Mouse (Mus musculus): ENCODE data around the gene Scml4.

Scml4 gene

DNA sequence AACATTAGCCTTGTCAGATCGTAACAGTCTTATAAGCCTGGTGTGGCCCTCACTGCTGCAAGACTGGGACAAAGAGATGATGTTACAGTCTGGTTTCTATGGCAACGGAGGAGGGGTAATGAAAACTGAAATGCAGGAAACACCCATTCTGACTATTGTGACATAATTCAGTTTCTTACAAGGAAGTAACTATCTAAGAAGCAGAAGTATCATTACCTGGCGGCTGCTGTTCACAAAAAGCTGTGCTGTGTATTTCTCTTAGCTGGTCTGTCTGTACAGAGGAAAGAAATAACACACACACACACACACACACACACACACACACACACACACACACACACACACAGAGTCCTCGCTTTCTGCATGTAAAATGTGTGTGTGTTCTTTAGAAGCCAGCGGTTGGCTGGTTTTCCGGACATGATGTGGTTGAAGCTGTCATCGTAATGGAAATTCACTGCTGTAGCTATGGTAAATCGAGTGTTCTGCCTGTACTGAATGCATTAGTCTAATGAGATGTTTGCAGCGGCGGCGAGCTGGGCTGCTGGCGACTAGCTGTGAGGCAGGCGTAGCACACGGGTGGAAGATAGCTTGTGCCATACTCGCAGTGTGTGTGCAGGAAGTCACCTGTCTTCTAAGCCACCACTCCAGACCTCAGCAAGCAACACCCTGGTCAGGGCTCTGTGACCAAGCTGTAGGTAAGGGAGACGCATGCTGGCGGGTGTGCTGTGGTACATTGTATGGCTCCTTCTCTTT lies at the start of gene Scml4:
Gene Scml4, plus strand, starts transcription at position 212 of the 753 bp plus-strand sequence.
- DNase-seq (ENCODE audit: low spot score in 2 of 2) = no peak

DNA sequence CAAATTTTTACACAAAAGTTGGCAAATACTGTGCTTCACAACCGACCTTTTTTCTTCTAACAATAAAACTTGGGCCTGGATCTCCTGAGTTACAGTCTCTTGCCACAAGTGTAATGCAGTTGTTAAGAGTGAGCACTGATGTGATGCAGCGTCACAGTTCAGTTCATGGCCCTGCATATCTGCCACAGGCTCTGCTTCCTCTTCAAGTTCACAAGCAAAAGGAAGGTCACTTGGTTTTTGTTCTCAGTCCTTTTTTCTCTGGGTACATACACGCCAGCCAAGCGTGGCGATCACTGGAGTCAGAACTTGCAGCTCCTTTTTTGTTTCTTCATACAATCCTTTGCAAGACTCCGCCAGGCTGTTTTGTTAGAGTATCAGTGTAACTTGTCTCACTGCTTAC lies 34.2 kb upstream of the Scml4 start:
- no peak for DNase-seq (ENCODE audit: low spot score in 2 of 2)

DNA sequence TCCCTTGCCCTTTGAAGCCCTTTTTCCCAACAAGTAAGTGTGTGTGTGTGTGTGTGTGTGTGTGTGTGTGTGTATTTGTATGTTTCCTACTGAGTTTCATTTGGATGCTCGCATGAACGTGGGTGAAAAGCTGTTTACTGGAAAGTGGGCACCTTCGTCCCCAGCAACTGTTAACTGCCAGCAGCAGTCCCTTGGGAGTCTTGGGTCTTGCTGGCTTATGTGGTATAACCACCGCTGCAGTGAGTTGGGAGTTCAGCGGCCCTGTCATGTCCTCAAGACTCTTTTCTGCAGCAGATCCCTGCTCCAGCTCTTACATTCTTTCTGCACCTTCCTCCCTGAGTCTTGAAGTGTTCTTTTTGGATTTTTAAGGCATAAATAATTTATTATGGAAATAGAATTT lies 33.0 kb upstream of the Scml4 start:
- DNase-seq (ENCODE audit: low spot score in 2 of 2) = no peak

DNA sequence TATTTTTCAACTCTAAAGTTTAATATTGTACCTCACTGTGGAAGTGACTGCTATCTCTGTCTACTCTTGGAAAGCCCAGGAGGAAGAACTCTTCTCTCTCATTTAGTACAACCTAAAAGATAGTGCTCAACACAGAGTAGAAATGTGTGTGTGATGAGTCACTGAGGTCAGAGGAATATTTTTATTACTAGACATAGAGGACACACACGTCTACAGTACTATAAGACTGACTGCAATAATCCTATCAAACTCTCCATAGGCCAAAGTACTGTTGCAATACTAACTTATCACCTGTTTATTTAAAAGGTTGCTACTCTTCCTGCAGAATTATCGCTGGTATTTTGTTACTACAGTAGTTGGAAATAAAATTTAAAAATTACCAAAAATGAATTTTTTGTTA lies 30.2 kb upstream of the Scml4 start:
- DNase-seq (ENCODE audit: low spot score in 2 of 2) = no peak

DNA sequence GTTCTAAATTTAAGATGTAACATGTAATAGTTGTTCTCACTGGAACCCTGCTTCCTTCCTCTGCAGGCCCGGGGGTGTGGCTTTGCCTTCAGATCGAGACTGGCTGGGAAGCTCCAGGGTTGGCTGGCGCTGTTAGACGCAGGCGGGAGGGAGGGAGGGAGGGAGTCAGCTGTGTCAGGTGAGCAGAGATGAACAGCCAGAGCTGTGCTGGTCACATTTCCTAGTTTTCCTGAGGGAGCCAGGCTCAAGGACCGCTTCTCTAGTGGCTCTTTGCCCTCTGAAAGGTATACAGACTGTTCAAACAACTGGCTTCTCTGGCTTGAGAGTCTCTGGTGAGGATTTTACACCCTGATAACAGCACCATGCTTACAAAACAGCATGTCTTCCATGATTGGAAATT lies 29.8 kb upstream of the Scml4 start:
- no peak for DNase-seq (ENCODE audit: low spot score in 2 of 2)

DNA sequence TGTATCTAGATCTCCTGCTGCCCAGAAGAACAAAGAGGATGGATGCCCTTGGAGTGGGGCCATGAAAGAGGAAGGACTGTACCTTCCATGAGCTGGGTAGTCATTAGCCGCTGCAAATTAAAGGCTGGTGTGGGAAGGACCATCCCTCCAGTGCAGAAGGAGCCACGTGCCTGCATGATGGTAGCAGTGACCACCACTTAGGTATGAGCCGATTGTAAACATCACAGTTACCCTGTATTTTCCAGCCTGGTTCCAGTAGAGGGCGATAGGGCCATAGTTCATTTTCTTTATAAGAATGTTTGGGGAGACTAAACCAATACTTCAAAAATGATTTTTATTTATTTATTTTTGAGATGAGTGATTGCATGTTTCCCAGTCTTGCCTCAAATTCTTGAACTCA lies 27.5 kb upstream of the Scml4 start:
- no peak for DNase-seq (ENCODE audit: low spot score in 2 of 2)

DNA sequence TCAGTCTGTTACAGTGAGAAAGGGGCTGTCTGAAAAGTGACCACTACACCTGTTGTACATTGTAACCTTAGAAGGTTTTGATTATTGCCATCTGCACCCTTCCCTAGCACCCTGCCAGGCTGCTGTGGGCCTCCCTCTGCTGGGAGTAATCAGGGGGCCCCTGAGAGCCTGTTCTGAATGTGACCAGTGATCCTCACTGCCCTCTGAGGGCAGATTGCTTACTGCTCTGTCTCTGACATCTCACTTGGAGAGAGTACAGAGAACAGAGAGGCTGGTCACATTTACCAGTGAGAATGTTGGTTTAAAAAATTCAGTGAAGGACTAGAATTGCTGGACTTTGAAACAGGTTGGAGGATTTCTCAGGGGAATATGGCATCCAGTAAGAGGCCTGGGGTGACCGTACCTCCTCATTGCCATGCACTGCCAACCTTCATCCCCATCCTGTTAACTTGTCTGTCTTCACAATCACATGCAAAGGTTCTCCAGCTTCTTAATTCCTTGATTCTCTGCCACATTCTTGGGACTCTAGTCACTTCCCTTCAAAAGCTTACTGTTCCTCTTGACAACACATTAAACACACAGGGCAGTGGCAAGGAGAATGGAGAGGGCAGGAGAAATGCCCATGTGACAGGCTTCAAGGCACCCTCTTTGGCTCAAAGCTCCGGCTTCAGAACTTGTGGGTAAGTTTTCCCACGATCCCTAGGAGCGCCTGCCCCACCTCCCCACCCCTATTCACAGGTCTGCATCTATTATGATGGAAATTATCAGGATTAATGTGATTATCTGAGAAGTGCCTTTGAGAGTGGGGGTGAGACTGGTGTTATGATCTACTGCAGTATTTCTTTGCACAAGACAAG lies 26.1 kb upstream of the Scml4 start:
- DNase-seq (ENCODE audit: low spot score in 2 of 2) = no peak

DNA sequence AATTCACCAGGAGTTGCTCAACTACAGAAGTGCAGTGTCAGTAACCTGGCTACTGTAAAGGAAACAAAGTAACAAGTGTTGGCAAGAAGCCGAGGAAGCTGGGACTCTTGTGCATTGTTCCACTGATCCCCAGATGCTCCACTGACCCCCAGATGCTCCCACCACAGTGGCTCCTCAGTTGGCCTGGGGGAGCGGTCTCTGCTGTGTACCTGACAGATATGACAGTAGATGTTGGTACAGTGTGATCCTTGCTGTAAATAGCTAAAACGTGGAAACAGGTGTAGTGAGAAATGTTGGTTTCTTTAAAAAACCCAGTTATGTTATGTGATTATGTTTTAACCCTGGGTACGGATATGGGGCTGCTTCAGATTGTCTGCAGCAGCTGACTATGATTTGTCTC lies 22.1 kb upstream of the Scml4 start:
- DNase-seq (ENCODE audit: low spot score in 2 of 2) = no peak

DNA sequence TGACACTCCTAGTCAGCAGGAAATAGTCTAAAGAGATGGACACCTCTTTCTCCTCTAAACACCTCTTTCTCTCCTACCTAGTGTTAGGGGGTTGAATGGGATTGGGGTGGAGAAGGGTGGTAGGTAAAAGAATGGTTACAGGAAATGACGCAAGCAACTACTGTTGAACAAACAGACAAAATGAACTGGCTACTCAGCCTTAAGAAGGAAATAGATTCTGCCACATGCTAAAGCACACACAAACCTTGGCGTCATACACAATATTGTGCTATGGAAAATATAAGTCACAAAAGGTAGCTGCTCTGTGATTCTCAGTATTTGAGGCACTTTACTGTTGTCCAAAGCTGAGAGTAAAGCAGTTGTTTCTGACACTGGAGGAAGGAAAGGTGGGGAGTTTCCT lies 21.4 kb upstream of the Scml4 start:
- no peak for DNase-seq (ENCODE audit: low spot score in 2 of 2)

DNA sequence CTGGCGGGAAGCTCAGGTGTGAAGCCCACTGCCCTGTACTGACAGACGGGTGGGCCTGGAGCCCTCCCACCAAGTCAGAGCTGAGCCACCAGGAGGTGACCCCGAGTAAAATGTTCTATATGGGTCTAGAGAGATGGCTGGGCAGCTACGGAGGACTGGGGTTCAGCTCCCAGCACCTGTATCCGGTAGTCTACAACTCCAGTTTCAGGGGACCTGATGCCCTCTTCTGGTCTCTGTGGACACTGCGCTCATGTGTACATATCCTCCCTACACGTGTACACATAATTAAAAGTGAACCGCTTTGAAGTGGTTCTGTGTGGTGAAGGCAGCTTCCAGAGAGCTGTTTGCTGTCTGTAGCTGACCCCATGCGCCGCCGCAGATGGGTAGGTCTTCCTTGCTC lies 20.1 kb upstream of the Scml4 start:
- no peak for DNase-seq (ENCODE audit: low spot score in 2 of 2)

DNA sequence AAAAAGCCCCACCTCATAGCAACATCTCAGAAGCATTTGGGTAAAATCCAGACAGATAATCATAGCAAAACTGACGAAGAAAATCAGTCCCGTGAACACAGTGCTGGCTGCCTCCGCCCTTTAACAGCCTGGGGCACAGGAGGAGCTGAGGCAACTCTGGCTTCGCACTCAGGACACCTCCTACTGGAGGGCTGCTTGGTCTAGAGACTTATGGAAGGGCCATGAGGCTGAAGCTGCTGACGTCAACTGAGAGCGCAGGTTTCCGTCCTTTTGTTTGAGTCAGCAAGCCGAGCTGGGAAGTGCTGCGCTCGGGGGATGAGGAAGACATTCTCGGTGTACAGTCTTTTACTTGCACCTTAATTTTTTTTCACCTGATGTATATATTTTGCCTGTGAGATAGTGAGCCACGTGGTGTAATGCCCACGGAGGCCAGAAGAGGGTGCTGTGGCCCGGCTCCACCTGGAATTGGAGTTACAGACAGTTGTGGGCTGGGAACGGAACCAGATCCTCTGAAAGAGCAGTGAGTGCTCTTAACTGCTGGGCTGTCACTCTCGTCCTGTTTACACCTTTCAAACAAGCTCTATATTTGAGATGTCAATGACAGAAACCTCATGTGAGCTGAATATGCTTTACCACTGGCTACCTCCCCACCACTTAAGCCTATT lies 18.5 kb upstream of the Scml4 start:
- DNase-seq (ENCODE audit: low spot score in 2 of 2) = no peak

DNA sequence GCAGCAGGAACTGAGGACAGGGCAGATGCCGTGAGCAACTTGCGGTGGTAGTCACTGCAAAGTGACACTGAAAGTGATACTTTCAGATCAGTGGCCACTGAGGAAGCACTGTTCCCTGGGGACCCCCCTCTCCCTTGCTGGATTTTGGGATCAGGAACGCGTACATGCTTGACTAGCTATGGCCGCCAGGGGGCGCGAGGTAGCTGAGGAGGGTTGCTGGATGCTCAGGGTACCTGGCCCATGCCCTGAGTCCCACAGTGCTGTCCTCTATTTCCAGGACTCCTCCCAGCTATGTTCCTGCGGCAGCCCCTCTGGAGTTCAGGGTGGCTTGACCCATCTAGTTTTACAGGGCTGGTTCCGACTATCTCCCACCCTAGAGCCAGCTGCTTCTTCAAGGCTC lies 17.8 kb upstream of the Scml4 start:
- peak; percentile 62 to 86 for DNase-seq (ENCODE audit: low spot score in 2 of 2)

DNA sequence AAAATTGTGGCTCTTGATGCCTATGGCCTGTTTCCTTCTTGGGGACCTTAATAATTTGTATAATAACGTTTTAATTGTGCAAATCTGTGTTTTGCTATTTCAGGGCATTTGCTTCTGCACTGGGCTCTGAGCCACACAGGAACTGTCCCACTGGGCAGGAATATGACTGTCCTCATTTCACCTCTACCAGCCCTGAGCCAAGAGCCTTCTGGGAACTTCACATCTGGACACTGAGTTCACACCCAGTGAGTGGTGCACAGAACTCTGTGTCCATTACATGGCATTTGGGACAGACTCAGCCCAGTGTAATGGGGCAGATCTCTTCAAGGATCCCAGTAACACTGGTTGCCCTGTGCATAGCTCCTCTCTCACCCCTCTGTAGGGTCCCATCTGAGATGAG lies 16.8 kb upstream of the Scml4 start:
- no peak for DNase-seq (ENCODE audit: low spot score in 2 of 2)

DNA sequence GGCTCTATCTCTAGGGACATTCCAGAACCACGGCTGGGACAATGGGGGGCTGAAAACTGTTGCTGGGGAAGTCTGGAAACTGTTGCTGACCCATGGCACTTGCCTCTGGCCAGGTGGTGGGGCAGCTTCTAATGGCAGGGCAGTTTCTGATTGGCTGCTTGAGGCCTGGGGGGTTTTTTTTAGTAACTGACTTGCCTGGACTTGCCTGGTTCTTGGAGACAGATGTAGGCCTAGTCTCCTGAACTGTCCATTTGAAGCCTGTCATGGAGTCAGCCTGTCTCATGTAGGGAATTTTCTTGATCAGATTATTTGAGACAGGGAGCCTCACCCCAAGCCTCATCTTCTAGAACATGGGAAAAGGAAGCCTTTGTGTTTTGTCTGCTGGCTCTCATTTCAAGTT lies 14.7 kb upstream of the Scml4 start:
- no peak for DNase-seq (ENCODE audit: low spot score in 2 of 2)

DNA sequence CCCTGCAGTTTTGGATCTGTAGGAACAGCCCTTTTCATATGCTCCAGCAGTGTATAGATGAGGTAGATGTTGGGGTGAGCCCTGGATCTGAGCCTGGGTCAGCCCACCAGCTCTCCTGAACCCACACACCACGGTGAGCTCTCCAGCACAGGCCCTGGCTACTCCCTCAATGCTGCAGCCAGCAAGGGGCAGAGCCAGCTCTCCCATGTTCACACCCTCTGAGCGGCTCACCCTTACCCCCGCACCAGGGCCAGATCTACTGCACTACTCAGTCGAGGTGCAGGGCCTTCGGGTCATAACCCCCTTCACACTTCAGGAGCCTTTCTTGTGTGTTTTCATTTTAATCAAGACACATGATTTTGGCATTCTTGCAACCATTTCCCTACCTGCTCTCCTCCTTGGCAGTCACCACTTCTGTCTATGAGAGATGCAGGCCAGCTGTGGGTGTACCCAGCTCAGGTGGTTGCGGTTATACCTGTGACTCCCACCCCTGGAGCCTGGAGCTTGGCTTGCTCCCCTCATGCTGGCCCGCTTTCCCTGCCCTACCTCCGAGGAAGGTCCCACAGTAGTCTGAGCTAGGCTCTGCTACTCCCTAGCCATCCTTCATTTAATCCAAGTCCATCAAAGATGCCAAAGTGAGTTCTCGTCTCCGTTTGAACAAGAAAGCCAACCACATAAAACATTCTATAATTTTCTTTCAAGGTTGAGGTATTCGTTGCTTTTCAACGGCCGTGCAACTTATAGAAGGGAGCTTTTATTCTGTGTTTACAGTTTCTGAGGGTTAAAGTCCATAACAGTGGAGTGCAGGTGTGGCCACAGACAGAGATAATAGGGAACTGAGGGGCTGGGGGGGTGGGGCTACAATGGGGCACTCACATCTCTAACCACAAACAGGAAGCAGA lies 11.7 kb upstream of the Scml4 start:
- no peak for DNase-seq (ENCODE audit: low spot score in 2 of 2)

DNA sequence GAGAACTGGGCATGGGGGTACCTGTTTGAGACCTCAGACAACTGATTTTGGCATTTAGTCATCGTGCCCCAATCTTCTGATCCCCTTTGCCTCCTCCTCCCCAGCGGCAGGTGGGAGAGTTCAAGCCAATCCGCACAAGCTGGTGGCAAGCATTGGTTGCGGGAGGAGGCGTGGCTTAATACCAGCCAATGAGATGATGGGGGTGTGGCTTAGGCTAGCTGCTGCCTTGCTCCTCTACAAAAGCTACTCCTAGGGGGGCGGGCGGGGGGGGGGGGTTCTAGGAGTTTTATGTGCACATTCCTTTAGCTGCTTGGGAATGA lies 11.1 kb upstream of the Scml4 start:
- no peak for DNase-seq (ENCODE audit: low spot score in 2 of 2)

DNA sequence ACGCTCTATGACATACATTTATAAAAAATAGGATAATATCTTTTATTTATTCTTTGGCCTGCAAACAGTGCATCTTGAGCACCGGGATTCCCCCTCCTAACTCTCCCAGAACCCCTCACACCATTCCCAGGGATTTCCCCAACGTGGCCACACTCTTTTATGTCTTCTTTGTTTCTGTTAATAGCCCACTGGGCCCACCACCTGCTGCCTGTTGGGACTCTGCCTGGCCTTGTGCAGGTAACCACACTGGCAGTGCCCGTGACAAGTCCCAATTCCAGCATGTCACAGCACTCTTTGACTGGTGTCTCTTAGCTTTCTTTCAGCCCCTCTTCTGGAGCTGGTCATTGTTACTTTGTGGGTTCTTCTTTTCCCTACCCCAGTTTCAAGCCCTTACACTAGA lies 5.3 kb upstream of the Scml4 start:
- DNase-seq (ENCODE audit: low spot score in 2 of 2) = no peak

DNA sequence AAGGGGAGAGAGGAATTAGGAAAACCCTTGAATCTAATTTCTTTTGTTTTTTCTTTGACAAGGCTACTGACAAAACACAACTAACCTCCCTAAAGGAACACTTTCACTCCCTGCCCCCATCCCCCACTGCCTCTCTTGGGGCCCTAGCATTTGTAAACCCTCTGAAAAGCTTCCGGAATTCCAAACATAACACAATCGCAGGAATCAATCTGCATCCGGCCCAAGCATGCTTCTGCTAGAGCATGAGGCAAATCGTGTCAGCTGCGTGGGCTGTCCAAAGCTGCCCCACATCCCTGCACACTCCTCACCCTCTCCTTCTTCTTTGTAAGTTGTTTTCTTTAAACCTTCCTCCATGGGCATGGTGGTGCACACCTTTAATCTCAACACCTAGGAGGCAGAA lies 4.9 kb upstream of the Scml4 start:
- DNase-seq (ENCODE audit: low spot score in 2 of 2) = no peak

DNA sequence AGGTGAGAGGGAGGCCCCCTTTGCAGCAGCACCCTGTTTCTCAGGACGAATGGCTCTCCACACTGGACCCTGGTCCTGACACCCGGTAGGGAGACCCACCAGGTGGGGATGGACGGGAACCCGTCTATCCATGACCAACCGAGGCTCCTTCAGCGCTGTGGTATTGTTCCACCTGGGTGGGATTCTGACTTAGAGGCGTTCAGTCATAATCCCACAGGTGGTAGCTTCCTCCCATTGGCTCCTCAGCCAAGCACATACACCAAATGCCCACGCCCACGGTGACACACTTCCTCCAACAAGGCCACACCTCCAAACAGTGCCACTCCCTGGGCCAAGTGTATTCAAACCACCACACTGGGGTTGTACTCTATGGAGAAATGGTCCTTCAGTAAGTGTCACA lies 3.6 kb upstream of the Scml4 start:
- DNase-seq (ENCODE audit: low spot score in 2 of 2) = no peak

DNA sequence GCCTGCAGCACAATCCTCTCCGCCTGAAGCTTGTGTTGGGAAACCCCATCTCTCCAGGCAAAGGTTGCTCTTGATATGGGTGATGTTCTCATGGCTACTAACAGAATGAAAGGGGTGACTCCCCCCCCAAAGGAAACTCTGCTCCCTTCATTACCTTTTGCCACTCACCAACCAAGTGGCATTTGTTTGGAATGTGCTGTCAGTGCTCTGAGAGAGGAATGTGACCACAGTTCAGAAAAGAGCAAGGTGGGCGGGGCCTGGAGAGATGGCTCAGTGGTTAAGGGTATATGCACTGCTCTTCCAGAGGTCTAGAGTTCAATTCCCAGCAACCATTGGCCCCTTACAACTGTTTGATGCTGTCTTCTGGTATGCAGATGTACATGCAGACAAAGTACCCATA lies 3.1 kb upstream of the Scml4 start:
- no peak for DNase-seq (ENCODE audit: low spot score in 2 of 2)

DNA sequence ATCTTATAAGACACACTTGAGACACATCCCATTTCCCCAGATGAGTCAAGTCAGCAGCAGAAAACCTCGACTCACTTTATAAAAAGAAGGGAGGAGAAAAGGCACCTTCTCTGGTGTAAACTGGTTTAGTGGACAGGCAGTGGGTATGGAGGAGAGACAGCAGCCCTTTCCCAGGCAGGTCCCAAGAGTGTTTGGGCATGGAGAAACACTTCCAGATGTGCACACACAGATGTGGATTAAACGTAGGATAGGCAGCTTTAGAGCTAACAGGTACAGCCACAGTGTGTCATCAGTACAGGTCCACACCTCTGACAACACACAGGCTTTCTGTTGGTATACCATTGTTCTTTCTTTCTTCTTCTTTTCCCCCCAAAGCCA lies 400 bp upstream of the Scml4 start:
- DNase-seq (ENCODE audit: low spot score in 2 of 2) = no peak

DNA sequence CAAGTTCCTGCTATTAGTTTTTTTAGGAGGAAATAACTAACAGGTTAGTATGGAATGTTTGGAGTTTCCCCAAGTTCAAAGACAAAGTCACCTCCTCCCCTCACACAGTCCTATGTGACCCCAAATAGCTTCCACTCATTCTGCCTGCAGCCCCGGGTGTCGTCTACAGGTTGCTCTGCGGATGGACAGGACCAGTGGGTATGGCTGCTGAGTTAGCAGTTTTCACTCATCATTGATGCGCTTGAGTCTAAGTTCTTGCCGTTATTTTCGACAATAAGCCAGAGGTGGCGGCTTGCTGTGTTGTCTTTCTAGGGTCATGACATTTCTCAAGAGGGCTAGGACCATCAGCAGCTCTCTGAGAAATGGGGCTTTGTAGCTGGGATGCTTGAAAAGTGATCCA lies 1.3 kb downstream of the Scml4 start:
- DNase-seq (ENCODE audit: low spot score in 2 of 2) = no peak
